Mouse (Mus musculus): ENCODE measurements at regions not wholly inside any gene's neighbourhood (a gene's known extent, or its start where the extent isn't known, plus 50 kb on each side); places are given as distances from the start of the nearest gene placed in this dataset.

GRCm38 (mm10) chr6:31116365-31116764 lies 157.5 kb upstream of the Klf14 start:
- Histone ChIP-seq H3K4me1 (ENCODE audit: control insufficient read depth in 2 of 2, insufficient read depth in 2 of 2, low read length in 2 of 2) (peaks cover 25 to 47% of the 10 kb centered on the region in 2 experiments), H3K27ac (replicated peaks in 1 of 2; ENCODE audit: control insufficient read depth in 1 of 2, insufficient read depth in 1 of 2, low read depth in 2 of 2, low read length in 2 of 2) (no peak overlapping the region), H3K36me3 (ENCODE audit: control insufficient read depth, insufficient read depth, low read length) (no peaks in the 10 kb centered on the region), H3K27me3 (ENCODE audit: control insufficient read depth, insufficient read depth, low read length) (no peaks in the 10 kb centered on the region), H3K9me3 (ENCODE audit: control insufficient read depth, low read length) (no peaks in the 10 kb centered on the region), H3K9ac (ENCODE audit: low read length) (0 out of 2 replicates have a peak overlapping the region, but pooled peaks have one; percentile 10), H3K4me3 (ENCODE audit: control insufficient read depth in 1 of 2, insufficient read depth in 1 of 2, low read depth in 1 of 2, low read length in 2 of 2) (no peak overlapping the region), H3K4me2 (ENCODE audit: low read length) (peak overlapping the region; percentile 41)
- ATAC-seq (ENCODE audit: insufficient number of reproducible peaks, insufficient read depth, low FRiP score, low read depth) = no peak
- WGBS = 49% methylated on average over 6 of the region's 6 CpGs

GRCm38 (mm10) chr6:31117666-31118065 lies 158.8 kb upstream of the Klf14 start:
- no peak for ATAC-seq (ENCODE audit: insufficient number of reproducible peaks, insufficient read depth, low FRiP score, low read depth)
- WGBS = 87% methylated on average over 12 of the region's 12 CpGs
- H3K9ac ChIP-seq (ENCODE audit: low read length) = no peak overlapping the region
- no peak overlapping the region for H3K4me3 ChIP-seq (ENCODE audit: control insufficient read depth in 1 of 2, insufficient read depth in 1 of 2, low read depth in 1 of 2, low read length in 2 of 2)
- no peaks in the 10 kb centered on the region for H3K27me3 ChIP-seq (ENCODE audit: control insufficient read depth, insufficient read depth, low read length)
- no peak overlapping the region for H3K27ac ChIP-seq (replicated peaks in 1 of 2; ENCODE audit: control insufficient read depth in 1 of 2, insufficient read depth in 1 of 2, low read depth in 2 of 2, low read length in 2 of 2)
- no peak overlapping the region for H3K4me2 ChIP-seq (ENCODE audit: low read length)
- peaks cover 24 to 45% of the 10 kb centered on the region in 2 experiments for H3K4me1 ChIP-seq (ENCODE audit: control insufficient read depth in 2 of 2, insufficient read depth in 2 of 2, low read length in 2 of 2)
- no peaks in the 10 kb centered on the region for H3K9me3 ChIP-seq (ENCODE audit: control insufficient read depth, low read length)
- no peaks in the 10 kb centered on the region for H3K36me3 ChIP-seq (ENCODE audit: control insufficient read depth, insufficient read depth, low read length)

- Histone ChIP-seq H3K4me3 (ENCODE audit: control insufficient read depth in 1 of 2, insufficient read depth in 1 of 2, low read depth in 1 of 2, low read length in 2 of 2) (no peak overlapping the region), H3K9me3 (ENCODE audit: control insufficient read depth, low read length) (no peaks in the 10 kb centered on the region), H3K36me3 (ENCODE audit: control insufficient read depth, insufficient read depth, low read length) (no peaks in the 10 kb centered on the region), H3K4me1 (ENCODE audit: control insufficient read depth in 2 of 2, insufficient read depth in 2 of 2, low read length in 2 of 2) (peaks cover 7 to 16% of the 10 kb centered on the region in 2 experiments), H3K27me3 (ENCODE audit: control insufficient read depth, insufficient read depth, low read length) (no peaks in the 10 kb centered on the region), H3K27ac (replicated peaks in 1 of 2; ENCODE audit: control insufficient read depth in 1 of 2, insufficient read depth in 1 of 2, low read depth in 2 of 2, low read length in 2 of 2) (peak overlapping the region; percentile 76), H3K9ac (ENCODE audit: low read length) (peak overlapping the region; percentile 23; the same call in 1 of the 2 replicates), H3K4me2 (ENCODE audit: low read length) (peak overlapping the region; percentile 56)
- no peak for ATAC-seq (ENCODE audit: insufficient number of reproducible peaks, insufficient read depth, low FRiP score, low read depth)
- WGBS = 23% methylated on average over 8 of the region's 8 CpGs
Measured at GRCm38 (mm10) chr6:31121008-31121407, 162.1 kb upstream of the Klf14 start.

GRCm38 (mm10) chr6:31122895-31123294 lies 164.0 kb upstream of the Klf14 start:
- Histone ChIP-seq H3K27ac (replicated peaks in 1 of 2; ENCODE audit: control insufficient read depth in 1 of 2, insufficient read depth in 1 of 2, low read depth in 2 of 2, low read length in 2 of 2) (no peak overlapping the region), H3K4me1 (ENCODE audit: control insufficient read depth in 2 of 2, insufficient read depth in 2 of 2, low read length in 2 of 2) (peaks cover 2 to 9% of the 10 kb centered on the region in 2 experiments; a peak in 3 of 4 replicates), H3K36me3 (ENCODE audit: control insufficient read depth, insufficient read depth, low read length) (no peaks in the 10 kb centered on the region), H3K4me2 (ENCODE audit: low read length) (no peak overlapping the region), H3K9ac (ENCODE audit: low read length) (no peak overlapping the region), H3K27me3 (ENCODE audit: control insufficient read depth, insufficient read depth, low read length) (no peaks in the 10 kb centered on the region), H3K4me3 (ENCODE audit: control insufficient read depth in 1 of 2, insufficient read depth in 1 of 2, low read depth in 1 of 2, low read length in 2 of 2) (no peak overlapping the region), H3K9me3 (ENCODE audit: control insufficient read depth, low read length) (no peaks in the 10 kb centered on the region)
- WGBS = 76% methylated on average over 5 of the region's 5 CpGs
- ATAC-seq (ENCODE audit: insufficient number of reproducible peaks, insufficient read depth, low FRiP score, low read depth) = no peak

GRCm38 (mm10) chr6:31123342-31123990 lies 164.6 kb upstream of the Klf14 start:
- H3K4me3 ChIP-seq (ENCODE audit: control insufficient read depth in 1 of 2, insufficient read depth in 1 of 2, low read depth in 1 of 2, low read length in 2 of 2) = no peak overlapping the region
- H3K27ac ChIP-seq (replicated peaks in 1 of 2; ENCODE audit: control insufficient read depth in 1 of 2, insufficient read depth in 1 of 2, low read depth in 2 of 2, low read length in 2 of 2) = no peak overlapping the region
- WGBS = 73% methylated on average over 4 of the region's 4 CpGs
- no peak for ATAC-seq (ENCODE audit: insufficient number of reproducible peaks, insufficient read depth, low FRiP score, low read depth)
- H3K4me2 ChIP-seq (ENCODE audit: low read length) = no peak overlapping the region
- H3K9me3 ChIP-seq (ENCODE audit: control insufficient read depth, low read length) = no peaks in the 10 kb centered on the region
- H3K9ac ChIP-seq (ENCODE audit: low read length) = no peak overlapping the region
- H3K27me3 ChIP-seq (ENCODE audit: control insufficient read depth, insufficient read depth, low read length) = no peaks in the 10 kb centered on the region
- no peaks in the 10 kb centered on the region for H3K36me3 ChIP-seq (ENCODE audit: control insufficient read depth, insufficient read depth, low read length)
- H3K4me1 ChIP-seq (ENCODE audit: control insufficient read depth in 2 of 2, insufficient read depth in 2 of 2, low read length in 2 of 2) = peaks cover 2 to 9% of the 10 kb centered on the region in 2 experiments; a peak in 3 of 4 replicates

GRCm38 (mm10) chr6:31124076-31124475 lies 165.2 kb upstream of the Klf14 start:
- Histone ChIP-seq H3K27me3 (ENCODE audit: control insufficient read depth, insufficient read depth, low read length) (no peaks in the 10 kb centered on the region), H3K36me3 (ENCODE audit: control insufficient read depth, insufficient read depth, low read length) (no peaks in the 10 kb centered on the region), H3K4me1 (ENCODE audit: control insufficient read depth in 2 of 2, insufficient read depth in 2 of 2, low read length in 2 of 2) (peaks cover 2 to 9% of the 10 kb centered on the region in 2 experiments; a peak in 3 of 4 replicates), H3K9me3 (ENCODE audit: control insufficient read depth, low read length) (no peaks in the 10 kb centered on the region), H3K4me2 (ENCODE audit: low read length) (no peak overlapping the region), H3K4me3 (ENCODE audit: control insufficient read depth in 1 of 2, insufficient read depth in 1 of 2, low read depth in 1 of 2, low read length in 2 of 2) (no peak overlapping the region), H3K9ac (ENCODE audit: low read length) (no peak overlapping the region), H3K27ac (replicated peaks in 1 of 2; ENCODE audit: control insufficient read depth in 1 of 2, insufficient read depth in 1 of 2, low read depth in 2 of 2, low read length in 2 of 2) (no peak overlapping the region)
- ATAC-seq (ENCODE audit: insufficient number of reproducible peaks, insufficient read depth, low FRiP score, low read depth) = no peak
- 58% methylated on average over 6 of the region's 6 CpGs for WGBS

GRCm38 (mm10) chr6:31124872-31125271 lies 166.0 kb upstream of the Klf14 start:
- peaks cover 2 to 9% of the 10 kb centered on the region in 2 experiments; a peak in 3 of 4 replicates for H3K4me1 ChIP-seq (ENCODE audit: control insufficient read depth in 2 of 2, insufficient read depth in 2 of 2, low read length in 2 of 2)
- no peaks in the 10 kb centered on the region for H3K9me3 ChIP-seq (ENCODE audit: control insufficient read depth, low read length)
- WGBS = 81% methylated on average over 4 of the region's 4 CpGs
- H3K4me2 ChIP-seq (ENCODE audit: low read length) = no peak overlapping the region
- no peak overlapping the region for H3K27ac ChIP-seq (replicated peaks in 1 of 2; ENCODE audit: control insufficient read depth in 1 of 2, insufficient read depth in 1 of 2, low read depth in 2 of 2, low read length in 2 of 2)
- H3K36me3 ChIP-seq (ENCODE audit: control insufficient read depth, insufficient read depth, low read length) = no peaks in the 10 kb centered on the region
- no peak overlapping the region for H3K9ac ChIP-seq (ENCODE audit: low read length)
- H3K27me3 ChIP-seq (ENCODE audit: control insufficient read depth, insufficient read depth, low read length) = no peaks in the 10 kb centered on the region
- no peak overlapping the region for H3K4me3 ChIP-seq (ENCODE audit: control insufficient read depth in 1 of 2, insufficient read depth in 1 of 2, low read depth in 1 of 2, low read length in 2 of 2)
- no peak for ATAC-seq (ENCODE audit: insufficient number of reproducible peaks, insufficient read depth, low FRiP score, low read depth)
